10 mouse cellular contexts compared by ENCODE assay signal in the genomic region with DNA sequence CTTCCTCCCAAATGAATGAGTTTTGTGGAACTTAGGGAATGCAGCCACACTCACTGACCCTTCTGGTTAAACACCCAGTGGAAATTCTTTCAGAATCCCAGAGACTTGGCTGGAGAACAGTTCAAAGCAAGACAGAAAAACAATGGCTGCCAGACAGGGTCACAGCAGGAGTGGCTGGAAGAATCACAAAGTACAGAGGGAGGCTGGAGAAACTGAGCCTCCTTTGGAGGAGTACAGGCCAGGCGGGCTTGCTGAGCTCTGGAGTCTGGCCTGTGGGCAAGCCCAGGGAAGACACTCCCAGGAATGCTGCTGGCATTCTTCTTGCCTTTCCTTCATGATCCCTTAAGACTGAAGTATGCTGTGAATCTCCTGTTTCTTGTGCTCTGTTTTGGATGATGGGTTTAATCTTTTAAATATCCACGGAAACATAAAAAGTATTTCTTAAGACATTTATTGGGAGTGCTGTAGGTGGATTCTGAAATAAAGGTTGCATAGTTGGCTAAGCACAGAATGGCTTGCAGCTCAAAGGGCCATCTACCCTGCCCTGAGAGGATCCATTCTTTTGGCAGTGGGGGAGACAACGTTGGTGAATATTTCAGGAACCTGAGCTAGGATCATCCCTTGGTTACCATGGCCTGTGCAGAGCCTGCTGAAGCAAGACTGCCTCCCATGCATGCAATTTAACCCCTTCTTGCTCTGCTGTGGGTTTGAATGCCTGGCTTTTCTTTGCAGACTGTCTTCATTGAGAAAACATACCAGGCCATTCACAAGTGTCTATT.
DNase-seq lines count a peak whose midpoint lies in the region; ATAC-seq lines count a peak whose summit lies in the region.
"Had no signal": no experiment of that assay in that cellular context is flagged by ENCODE, and none has a peak within 500 bp of the region (broad histone marks: within the 10 kb centered on the region; RNA-seq: fewer than 3 reads in every experiment).

No protein-coding gene starts in this region.

- no peak overlapping the region for H3K4me3 ChIP-seq in heart, embryonic 12.5 days
- no peak overlapping the region for H3K4me3 ChIP-seq in embryonic facial prominence, embryonic 14.5 days (ENCODE audit: low read depth, low read length)
- H3K4me3 ChIP-seq in midbrain, embryonic 14.5 days (replicated peaks; ENCODE audit: low read depth, low read length), result no peak overlapping the region

- no peak for ATAC-seq in heart, embryonic 12.5 days (ENCODE audit: insufficient number of reproducible peaks, low FRiP score)
- ATAC-seq in embryonic facial prominence, embryonic 14.5 days (ENCODE audit: low read depth), result 0 out of 2 replicates have a peak, but pooled peaks have one; percentile 60
- no peak for ATAC-seq in midbrain, embryonic 14.5 days (ENCODE audit: low FRiP score, low TSS enrichment)

- 48% methylated on average over 3 of the region's 3 CpGs for WGBS in heart, embryonic 12.5 days
- WGBS in embryonic facial prominence, embryonic 14.5 days, result 26% methylated on average over 3 of the region's 3 CpGs
- 11% methylated on average over 3 of the region's 3 CpGs for WGBS in midbrain, embryonic 14.5 days

- no peaks in the 10 kb centered on the region for H3K9me3 ChIP-seq in heart, embryonic 12.5 days (replicated peaks)
- no peaks in the 10 kb centered on the region for H3K9me3 ChIP-seq in embryonic facial prominence, embryonic 14.5 days (ENCODE audit: control insufficient read depth, low read length)
- H3K9me3 ChIP-seq in midbrain, embryonic 14.5 days (ENCODE audit: control insufficient read depth, low read length), result no peaks in the 10 kb centered on the region

- no peak overlapping the region for H3K9ac ChIP-seq in heart, embryonic 12.5 days
- H3K9ac ChIP-seq in embryonic facial prominence, embryonic 14.5 days (ENCODE audit: low read depth, low read length), result no peak overlapping the region; the same call in 1 of the 2 replicates
- no peak overlapping the region for H3K9ac ChIP-seq in midbrain, embryonic 14.5 days (replicated peaks; ENCODE audit: low read length)

- peak; percentile 8 to 10 for DNase-seq in heart, adult 18-20 months
- peak; percentile 10 for DNase-seq in retina, embryonic 14.5 days (ENCODE audit: low spot score)
- no peak for DNase-seq in retina, postnatal 1 day
- peak; percentile 30 for DNase-seq in embryonic facial prominence, embryonic 14.5 days (ENCODE audit: low spot score)
- DNase-seq in midbrain, embryonic 14.5 days, result peak; percentile 29
- DNase-seq in adrenal gland, adult (ENCODE audit: inconsistent age in 2 of 2, low spot score in 1 of 2), result no peak
- no peak for DNase-seq in layer of hippocampus, adult 9-11 months

- H3K27me3 ChIP-seq in heart, embryonic 12.5 days (replicated peaks), result no peaks in the 10 kb centered on the region
- no peaks in the 10 kb centered on the region for H3K27me3 ChIP-seq in embryonic facial prominence, embryonic 14.5 days (replicated peaks; ENCODE audit: control insufficient read depth, insufficient read depth, low read length)
- no peaks in the 10 kb centered on the region for H3K27me3 ChIP-seq in midbrain, embryonic 14.5 days (ENCODE audit: control insufficient read depth, insufficient read depth, low read length)

- H3K4me2 ChIP-seq in heart, embryonic 12.5 days, result no peak overlapping the region
- H3K4me2 ChIP-seq in embryonic facial prominence, embryonic 14.5 days (ENCODE audit: low read depth, low read length), result no peak overlapping the region
- H3K4me2 ChIP-seq in midbrain, embryonic 14.5 days (ENCODE audit: low read length), result no peak overlapping the region

- no peak overlapping the region for H3K27ac ChIP-seq in heart, embryonic 12.5 days (ENCODE audit: poor library complexity, severe bottlenecking)
- H3K27ac ChIP-seq in embryonic facial prominence, embryonic 14.5 days (replicated peaks; ENCODE audit: low read depth, low read length), result peak overlapping the region; percentile 21; the same call in 1 of the 2 replicates
- no peak overlapping the region for H3K27ac ChIP-seq in midbrain, embryonic 14.5 days (replicated peaks; ENCODE audit: low read depth, low read length)
- H3K27ac ChIP-seq: macrophage had no signal

- no peaks in the 10 kb centered on the region for H3K4me1 ChIP-seq in heart, embryonic 12.5 days (replicated peaks)
- no peaks in the 10 kb centered on the region for H3K4me1 ChIP-seq in embryonic facial prominence, embryonic 14.5 days (ENCODE audit: control insufficient read depth, insufficient read depth, low read length)
- no peaks in the 10 kb centered on the region for H3K4me1 ChIP-seq in midbrain, embryonic 14.5 days (ENCODE audit: control insufficient read depth, insufficient read depth, low read length)

- H3K36me3 ChIP-seq in heart, embryonic 12.5 days, result no peaks in the 10 kb centered on the region
- H3K36me3 ChIP-seq in embryonic facial prominence, embryonic 14.5 days (ENCODE audit: control insufficient read depth, insufficient read depth, low read length), result no peaks in the 10 kb centered on the region
- no peaks in the 10 kb centered on the region for H3K36me3 ChIP-seq in midbrain, embryonic 14.5 days (ENCODE audit: control insufficient read depth, insufficient read depth, low read length)
- H3K36me3 ChIP-seq: G1E had no signal

Comparison
In these comparisons a context has a peak if more than half of its experiments do, and no peak if none do; other contexts are left out.
1. DNase-seq: peak in heart, adult 18-20 months (2 of 2), retina, embryonic 14.5 days (single experiment), embryonic facial prominence, embryonic 14.5 days (single experiment) and midbrain, embryonic 14.5 days (single experiment); none in retina, postnatal 1 day (single experiment), adrenal gland, adult (0 of 2) and layer of hippocampus, adult 9-11 months (single experiment).